Mouse (Mus musculus): ENCODE measurements around the gene Kalrn. TPM values are rescaled to one million over a fixed set of nuclear protein-coding genes. Genes with fewer than 3 reads are reported as not detected.

The Kalrn gene
- total RNA-seq, 2 experiments from 2014 or later, result 18.6 to 24.1 TPM

DNA sequence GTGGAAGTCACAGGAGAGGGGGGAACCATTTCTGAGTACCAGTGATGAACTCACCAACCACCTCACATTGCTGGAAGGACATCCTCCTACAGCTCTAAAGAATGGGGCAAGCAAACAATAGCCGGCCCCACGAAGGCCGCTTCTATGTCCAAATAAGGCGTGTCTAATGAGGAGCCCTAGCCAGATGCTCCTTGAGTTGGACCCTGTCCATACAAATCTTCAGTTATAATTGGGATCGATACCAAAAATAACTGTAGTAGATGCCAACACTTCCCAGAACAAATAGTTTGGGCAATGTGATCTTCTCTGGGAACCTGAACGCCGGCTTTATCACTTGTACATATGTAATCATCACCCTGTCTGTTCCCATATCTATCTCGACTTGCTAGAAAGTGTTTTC is 303.7 kb downstream of the Kalrn start:
- DNase-seq (ENCODE audit: low spot score), result no peak

DNA sequence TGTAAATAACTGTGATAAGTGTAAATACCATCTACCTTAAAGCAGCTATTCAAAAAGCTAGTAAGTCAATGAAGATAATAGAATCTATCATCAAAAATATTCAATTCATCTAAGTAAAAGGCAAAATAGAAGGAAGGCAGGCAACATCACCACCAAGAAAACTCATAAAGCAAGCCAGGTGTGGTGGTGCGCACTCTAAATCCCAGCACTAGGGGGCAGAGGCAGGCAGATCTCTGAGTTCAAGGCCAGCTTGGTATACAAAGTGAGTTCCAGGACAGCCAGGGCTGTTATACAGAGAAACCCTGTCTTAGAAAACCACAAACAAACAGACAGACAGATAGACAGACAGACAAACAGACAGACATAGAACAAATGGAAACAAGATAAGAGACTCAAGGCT is 305.6 kb downstream of the Kalrn start:
- no peak for DNase-seq (ENCODE audit: low spot score)

DNA sequence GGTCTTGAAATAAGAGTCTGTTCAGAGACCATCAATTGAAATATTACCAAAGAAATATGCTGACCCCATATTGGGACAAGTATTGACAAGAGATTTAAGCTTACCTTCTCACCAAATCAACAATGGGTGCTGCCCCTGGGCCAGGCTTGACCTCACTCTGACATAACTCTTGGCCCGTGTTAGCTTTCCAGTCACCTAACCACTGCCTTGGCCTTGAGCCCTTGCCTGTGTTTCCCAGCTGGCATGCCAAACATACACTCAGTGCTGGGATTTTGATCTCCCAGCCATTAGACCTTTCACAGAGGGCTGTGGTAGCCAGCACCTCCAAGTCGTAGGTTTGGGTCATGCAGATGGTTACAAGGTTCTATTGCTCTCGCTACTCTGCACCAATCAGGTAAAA is 308.7 kb downstream of the Kalrn start:
- DNase-seq (ENCODE audit: low spot score), result no peak

DNA sequence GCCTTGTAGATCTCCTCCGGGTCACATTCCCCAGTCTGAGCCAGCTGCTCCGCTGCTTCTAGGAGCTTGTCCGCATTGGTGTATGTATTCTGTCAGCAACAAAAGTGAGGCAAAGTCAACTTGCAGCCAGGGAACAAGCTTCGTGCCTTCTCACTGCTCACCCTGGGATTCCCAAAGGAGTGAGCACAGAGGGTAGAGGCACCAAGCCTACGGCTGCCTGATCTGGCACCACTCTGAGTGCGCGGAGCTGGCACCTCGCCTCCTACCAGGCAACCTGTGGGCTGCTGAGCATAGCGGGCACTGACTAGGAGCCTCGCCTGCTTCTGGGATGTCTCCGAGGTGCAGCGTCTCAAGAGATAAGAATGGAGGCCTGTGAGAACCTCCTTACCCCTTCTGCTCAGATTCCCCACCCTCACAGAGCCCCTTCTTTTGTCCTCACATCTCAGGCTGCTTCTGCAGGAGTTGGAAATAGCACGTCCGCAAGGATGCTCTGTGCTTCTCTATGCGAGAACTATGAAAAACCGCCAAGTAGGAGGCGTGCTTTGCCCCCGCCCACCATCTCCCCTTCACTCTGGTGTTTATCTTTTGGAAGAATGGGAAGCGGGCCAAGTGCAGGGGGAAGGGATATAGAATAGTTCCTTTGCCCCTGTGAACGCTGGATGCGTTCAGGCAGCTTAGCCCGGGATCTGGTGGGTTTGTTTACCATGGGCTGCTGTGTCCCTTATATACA is 310.4 kb downstream of the Kalrn start:
- no peak for DNase-seq (ENCODE audit: low spot score)

DNA sequence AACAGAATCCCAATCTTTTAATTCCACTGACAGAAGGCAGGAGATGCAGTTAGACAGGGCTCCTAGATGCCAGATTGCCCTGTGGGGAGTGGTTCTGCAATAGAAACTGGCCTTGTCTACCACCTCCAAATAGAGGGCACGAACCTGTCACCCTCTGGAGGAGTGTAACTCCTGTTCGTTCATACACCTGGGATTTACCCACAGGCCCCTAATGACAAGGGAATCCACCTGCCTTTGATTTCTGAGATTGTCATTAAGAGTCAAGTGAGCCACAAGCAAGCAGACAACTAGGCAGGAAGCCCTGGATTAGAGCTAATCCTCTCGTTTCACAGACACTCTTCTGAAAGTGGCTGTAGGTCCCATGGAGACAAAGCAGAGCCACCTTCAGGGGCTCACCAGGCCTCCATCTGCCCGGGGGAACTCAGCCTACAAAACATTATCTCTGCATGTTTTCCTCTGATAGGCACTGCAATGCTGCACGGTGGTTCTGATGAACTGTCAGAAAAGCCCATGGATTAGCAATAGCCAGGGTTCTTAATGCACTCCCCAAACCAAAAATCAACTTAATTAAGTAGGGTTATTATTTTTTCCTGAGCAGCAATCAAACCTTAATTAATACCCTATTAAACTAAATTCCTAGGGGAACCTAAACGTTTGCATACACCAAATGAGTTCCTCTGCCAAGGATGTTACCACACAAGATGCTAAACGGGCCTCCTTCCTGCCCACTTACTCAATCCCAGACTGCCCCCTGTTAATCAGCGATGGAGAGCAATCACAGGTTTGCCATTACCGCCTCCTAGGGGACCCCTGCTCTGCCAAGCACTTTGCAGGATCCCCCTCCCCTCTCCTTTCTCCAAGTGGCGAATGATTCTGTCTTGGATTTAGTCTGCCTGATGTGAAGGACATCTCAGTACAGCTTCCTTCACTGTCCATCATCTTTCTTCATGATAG is 312.1 kb downstream of the Kalrn start:
- no peak for DNase-seq (ENCODE audit: low spot score)

DNA sequence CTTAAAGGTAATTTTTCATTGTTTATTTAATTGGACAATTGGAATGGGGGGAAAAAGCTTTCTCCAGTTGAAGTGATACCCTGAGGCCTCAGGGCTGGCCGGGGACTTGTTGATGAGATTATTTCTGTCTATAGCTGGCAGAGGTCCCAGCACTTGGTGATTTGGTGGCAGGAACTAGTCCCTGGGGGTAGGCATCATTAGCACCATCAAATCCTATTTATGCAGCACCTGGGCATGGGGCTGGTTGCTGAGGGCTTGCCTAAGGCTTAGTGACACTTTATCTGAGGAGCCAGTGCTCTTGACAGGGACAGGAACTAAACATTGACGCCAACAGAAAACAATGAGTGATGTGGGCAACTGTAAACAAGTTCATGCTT is 318.7 kb downstream of the Kalrn start:
- DNase-seq (ENCODE audit: low spot score), result no peak

DNA sequence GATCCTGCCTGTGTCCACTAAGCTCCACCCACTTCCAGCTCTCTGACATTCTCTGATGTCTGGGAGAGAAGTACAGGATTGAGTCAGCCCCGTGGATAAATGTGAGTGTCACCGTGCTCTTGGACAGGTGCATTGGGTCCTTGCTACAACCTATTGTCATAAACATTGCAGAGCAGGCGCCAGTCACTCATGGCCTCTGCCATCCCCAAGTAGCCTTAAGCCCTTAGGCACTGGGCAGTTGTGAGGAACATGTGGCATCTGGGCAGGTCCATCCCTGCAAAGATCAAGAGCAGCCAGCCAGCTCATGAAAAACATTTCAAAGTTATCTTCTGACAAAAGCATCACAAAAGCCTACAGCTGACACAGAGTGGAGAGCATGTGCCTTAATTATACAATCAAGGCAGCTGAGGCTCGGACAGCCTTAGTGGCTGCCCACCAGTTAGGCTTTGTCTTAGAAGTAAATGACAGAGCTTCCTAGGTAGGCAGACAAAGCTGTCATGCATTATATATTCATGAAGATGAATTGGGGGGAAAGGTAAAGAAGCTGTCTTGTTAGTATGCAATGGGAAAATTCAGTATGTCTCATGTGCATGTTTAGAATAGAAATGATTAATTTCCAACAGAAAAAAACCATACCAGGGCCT is 319.2 kb downstream of the Kalrn start:
- no peak for DNase-seq (ENCODE audit: low spot score)

DNA sequence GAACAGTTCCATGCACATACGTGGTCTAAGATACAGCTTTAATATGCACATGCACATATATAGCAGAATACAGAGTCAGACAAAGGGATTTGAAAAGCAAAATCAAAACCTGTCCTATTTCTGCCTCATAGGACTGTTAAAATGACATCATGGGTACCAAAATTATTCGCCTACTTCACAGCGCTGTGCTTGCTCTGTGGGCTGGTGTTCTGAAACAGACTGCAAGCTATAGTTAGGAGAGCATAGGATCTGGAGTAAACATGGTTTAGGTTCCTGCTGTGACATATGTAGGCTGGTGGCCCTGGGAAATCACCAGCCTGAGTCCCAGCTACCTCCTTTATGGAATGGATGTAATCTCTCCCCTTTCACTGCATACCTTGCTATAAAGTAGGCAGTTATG is 320.7 kb downstream of the Kalrn start:
- no peak for DNase-seq (ENCODE audit: low spot score)

DNA sequence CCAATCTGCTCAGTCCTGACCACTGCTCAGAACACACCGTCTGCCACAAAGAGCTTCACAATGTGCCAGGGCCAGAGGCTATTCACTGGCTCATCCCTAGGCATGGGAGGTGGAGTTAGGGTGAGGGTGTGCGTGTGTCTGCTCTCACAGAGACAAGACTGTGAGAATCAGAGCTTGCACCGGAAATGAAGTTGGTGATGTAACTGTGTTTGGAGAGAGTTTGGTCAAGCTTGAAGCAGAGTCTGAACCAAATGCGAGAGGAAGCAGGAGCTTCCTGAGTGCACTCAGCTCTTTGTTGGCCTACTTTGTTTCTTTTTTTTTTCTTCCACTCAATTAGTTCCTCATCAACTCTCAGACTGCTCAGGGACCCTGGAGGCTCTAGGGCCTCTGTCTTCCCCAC is 325.1 kb downstream of the Kalrn start:
- DNase-seq (ENCODE audit: low spot score), result no peak

DNA sequence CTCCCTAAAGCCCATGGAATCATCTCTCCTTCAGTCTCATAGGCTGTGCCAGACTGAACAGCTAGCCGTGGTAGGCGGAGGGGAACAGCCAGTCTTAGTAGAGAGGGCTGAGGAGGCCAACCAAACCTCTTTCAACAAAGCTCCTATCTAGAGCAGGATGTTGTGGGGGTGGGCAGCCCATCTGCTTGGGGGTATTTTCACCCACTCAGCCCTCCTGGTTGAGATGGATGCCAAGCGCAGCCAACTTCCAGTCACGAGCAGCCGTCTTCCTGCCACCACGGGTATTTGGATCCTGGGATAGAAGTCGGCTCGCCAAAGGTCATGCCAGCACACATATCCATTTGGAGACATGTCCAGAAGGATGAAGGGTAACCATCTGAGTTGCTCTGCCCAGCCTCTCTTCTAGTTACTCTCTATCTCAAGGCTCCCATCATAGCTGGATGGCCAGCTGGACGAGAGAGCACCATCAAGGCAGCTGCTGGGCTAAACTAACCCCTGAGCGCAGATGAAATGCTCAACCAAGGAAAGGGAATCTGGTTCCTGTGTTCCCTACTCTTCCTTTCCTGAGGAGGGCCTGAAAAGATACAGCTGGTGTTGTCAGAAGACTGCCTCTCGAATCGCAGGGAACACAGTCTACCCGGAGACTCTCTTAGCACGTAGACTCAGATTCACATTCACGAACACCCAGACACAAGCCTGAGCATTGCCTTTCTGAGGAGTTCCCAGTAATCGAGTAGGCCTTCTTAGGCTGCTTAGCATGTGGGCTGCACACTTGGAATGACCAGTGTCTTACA is 331.2 kb downstream of the Kalrn start:
- no peak for DNase-seq (ENCODE audit: low spot score)

DNA sequence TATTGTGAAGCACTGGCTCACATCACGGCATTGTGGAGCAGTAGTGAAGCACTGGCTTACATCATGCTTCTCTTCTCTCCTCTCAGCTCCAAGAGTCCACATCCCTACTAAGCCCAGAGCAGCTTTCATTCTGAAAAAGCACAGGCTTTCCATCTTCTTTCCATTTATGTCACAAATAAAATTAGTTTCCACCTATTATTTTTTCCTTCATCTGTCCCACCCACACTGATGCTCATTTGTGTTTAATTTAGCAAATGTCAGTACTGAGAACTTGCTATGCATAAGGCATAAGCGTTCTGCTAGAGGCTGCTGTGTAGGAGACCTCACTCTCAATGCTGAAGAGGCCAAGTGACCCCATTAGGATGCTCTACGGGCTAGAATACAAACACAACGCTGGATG is 333.7 kb downstream of the Kalrn start:
- DNase-seq (ENCODE audit: low spot score), result no peak

DNA sequence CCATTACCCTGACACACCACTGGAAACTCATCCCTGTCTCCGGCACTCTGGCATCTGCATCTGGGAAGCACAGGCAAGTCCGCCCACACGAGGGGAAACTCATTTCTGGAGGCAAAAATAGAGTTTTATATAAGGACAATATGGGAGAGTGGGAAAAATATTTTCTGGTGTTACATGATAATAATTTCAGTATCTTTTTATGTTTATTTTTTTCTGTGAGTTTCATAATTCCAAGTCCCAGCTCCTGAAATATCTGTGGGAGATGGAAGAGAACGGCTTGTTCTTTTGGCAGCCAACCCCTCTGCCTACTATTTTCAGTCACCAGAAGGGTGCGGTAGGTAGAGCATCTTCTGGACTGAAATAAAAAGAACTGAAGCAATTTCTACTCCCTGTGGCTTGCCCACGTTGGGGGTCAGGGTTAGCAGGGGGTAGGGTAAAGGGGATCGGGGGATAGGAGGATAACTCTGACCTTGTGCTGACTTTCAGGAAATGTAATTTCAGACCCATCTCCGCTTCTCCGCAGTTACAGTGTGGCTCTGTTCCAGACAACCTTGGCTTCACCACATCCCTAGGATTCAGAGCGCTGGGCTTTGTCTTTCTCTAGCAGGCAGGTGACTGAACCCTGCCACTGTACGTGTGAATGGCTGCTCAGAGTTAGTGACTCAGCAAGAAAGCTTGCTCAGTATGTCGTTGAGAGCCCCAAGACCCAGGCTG is 336.3 kb downstream of the Kalrn start:
- peak; percentile 60 for DNase-seq (ENCODE audit: low spot score)

DNA sequence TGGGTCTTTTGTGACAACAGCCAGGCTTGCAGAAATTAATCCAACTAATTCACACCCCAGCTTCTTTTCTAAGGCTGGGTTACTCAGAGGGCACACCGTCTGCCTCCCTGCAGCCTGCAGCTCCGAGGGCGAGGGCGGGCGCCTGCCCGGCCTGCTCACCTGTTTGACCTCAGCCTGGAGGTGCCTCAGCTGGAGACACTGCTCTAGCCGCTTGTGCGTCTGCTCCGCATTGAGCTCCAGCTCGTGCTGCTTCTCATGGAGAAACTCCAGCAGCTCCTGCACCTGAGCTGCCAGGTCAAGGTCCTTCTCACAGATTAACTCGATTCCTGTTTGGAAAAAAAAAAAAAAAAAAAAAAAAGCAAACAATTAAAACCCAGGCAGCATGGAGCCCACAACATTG is 338.2 kb downstream of the Kalrn start:
- DNase-seq (ENCODE audit: low spot score), result no peak

DNA sequence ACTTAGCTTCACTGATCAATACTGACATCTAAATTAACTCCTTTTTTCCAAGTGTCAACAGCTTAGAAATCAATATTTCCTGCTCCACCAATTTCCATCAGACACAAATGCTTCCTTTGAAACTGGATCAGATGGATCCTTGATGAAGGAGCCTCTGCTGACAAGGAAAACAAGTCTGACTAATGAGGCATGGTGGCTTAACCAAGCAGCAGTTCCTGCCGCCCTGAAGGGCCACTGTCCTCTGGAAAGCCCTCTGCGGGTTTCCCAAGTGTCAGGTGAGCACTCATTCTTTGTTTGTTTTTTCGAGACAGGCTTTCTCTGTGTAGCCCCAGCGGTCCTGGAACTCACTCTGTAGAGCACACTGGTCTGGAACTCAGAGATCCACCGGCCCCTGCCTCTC is 341.4 kb downstream of the Kalrn start:
- DNase-seq (ENCODE audit: low spot score), result no peak

DNA sequence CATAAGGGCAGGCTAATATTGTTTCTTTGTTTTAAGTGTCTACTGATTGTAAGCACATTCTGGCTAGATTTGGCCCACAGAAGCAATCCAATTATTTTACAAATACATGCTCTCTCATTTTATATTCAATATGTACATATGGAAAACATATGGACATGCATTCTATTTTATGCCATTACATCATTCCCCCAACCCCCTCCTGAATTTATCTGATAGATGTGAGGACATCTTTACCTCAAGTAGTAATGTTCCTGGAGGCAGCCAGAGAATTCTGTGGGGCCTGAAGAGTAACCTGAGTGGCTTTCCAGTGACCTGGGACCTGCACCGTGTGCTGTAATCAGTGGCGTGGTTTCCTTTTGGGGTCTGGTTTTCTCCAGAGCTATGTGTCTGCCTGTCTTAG is 342.2 kb downstream of the Kalrn start:
- DNase-seq (ENCODE audit: low spot score), result no peak

DNA sequence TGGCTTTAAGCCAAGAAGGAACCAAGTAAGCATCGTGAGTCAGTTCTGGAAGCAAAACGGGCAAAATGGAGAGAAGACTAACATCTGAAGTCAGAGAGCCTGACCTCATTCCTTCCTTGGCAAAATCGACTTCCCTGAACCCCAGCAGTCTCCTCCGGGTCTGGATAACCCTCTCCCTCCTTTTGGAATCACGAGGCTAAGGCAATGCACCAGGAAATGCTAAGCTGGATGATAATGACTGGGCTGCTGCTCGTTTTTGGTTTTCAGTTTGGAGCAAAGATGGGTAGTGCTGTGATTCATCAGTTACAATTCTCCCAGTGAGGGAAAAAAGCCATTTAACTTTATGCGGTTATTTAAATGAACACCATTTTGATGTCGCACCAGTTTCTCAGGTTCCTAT is 344.0 kb downstream of the Kalrn start:
- DNase-seq (ENCODE audit: low spot score), result no peak

DNA sequence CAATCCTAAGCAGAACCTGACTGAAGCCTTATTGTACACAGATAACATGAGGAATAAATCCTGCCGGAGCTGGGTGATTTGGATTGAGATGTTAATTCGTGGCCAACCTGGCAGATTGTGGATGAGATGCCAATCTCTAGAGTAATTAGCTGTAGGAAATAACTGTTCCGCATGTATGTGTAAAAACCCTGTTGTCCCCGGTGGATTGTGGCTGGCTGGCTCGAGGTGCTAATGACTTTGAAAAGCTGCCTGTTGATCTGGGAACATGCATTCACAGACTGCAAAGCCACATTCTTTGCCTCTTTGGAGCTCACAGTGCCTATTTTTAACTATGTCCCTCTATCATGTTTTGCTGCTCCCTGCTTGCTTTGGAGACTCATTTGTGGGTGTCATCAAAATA is 344.7 kb downstream of the Kalrn start:
- DNase-seq (ENCODE audit: low spot score), result no peak

DNA sequence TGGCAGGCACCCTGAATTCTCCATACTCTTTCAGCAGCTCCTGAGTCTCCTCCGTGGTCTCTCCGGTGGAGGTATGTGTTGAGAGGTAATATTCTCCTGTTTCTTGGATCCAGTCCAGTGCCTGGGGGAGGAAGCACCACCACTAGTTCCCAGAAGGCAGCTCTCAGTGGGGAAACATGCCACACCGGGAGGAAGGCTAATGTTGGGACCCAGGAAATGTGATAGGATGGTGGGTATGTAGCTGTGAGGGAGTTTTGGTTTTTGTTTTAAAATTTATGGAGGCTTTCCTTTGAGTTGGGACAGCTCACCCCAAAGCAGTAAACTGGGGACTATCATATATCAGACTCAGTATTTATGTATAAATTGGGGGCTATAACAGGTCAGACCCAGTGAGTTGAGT is 361.2 kb downstream of the Kalrn start:
- no peak for DNase-seq (ENCODE audit: low spot score)

DNA sequence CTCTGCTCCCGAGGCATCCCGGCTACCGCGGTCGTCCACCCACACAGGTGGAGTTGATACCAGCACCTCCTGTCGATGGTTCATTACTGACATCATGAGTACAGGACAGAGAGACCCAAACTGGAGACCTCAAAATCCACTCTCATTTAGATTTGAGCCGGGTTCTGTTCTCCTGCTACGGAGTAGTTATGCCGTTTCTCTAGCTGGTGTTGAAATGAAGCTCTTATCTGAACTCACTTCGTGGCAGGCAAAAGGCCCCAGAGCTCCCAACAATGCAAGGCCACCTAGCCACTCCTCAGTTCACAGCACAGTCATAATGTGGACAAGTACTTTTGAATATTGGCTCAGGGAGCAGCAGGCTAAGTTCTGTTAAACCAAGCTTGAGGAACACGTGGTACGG is 362.1 kb downstream of the Kalrn start:
- DNase-seq (ENCODE audit: low spot score), result no peak

DNA sequence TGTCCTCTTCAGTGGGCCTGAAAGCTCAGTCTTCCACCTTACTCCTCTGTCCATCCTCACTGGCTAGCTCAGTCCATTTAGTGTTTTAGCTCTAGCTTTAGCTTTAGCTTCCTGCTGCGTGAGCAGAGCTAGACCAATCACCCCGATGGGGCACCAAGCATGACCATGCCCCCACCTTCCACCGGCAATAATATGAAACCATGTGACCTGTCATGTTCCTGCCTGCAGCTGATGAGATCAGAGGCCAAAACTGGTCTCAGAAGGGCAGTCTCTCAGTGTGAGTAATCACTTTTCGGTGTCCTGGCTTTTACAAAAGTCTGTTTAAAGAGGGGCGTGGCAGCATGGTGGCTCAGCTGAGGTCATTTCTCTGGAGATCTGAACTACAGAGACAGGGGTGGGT is 364.6 kb downstream of the Kalrn start:
- DNase-seq (ENCODE audit: low spot score), result no peak

DNA sequence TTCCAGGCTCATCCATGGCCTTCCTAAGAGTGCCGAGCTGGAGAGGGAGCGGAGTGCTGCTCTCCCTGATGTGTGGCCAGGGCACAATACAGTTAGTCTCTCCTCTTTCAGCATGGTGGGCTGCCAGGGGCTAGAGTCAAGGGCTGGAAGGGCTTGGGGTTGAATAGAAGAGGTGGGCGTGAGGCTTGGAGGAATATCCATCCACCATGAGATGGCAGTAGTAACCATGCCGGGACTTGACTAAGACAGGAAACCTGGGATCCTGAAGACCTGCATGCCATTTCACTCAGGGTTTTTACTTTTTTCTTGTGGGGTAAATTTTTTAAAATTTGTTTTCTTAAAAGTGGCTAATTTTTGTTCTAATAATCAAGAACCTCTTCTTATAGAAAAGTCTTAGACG is 365.4 kb downstream of the Kalrn start:
- no peak for DNase-seq (ENCODE audit: low spot score)

Data from gastrocnemius, adult 18-20 months (tissue).